Mouse (Mus musculus) kidney, adult 8-10 months (tissue): Measurements from ENCODE around the gene R3hdm2.

ENCODE experiments used
- DNase-seq, 2 experiments: peaks; one replicate each; pipeline ENCODE4 v3.0.0; 2022

The R3hdm2 gene

DNA sequence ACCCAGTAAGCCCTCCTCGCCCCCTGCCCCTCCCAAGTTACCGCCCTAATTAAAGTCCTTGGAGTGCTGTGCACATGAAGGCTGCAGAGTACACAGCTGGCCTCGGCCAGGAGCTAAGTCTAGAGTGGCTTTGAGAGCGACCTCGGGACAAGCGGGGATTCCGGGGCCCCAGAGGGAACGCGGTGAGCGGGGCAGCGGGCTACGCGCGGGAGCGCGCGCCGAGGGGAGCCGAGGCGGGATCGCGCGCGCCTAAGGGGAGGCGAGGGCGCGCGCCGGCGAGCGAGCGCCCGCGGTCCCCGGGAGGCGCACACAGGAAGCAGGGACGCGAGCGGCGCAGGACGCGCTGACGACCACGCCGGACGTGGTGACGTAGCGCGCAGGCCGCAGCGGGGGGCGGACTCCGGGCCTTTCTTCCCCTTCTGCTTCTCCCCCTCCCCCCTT is at the start of gene R3hdm2:
R3hdm2 (plus strand) TSS at position 77 of the 441 bp plus-strand sequence.
- DNase-seq = peak; percentile 88 to 89

DNA sequence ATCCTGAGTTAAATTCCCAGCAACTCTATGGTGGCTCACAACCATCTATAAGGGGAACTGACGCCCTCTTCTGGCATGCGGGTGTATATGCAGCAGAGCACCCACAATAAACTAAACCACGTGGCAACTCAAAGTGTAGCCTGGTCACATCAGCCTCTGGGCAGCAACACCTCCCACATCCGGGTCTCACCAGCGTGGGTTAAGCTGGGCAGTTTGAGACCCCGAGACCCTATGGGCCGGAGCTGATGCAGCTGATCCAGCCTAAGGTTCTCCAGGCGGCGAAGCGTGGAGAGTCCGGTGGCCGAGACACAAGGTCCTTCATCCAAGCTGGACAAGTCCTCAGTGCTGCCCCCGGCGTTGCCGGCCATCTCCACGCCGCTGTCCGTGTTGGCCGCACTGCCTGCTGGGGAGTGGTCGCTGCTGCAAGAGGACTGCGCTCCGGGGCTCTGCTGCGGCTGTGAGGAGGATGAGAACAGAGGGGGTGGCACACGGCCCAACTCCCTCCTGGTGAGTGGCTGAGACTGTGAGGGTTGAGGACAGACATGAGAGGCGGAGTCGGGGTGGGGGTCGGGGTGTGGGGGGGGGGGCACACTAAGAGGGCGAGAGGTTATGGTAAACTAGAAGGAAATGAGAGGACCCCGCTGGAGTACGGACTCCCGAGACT is 47.8 kb upstream of the R3hdm2 start:
- DNase-seq = no peak

DNA sequence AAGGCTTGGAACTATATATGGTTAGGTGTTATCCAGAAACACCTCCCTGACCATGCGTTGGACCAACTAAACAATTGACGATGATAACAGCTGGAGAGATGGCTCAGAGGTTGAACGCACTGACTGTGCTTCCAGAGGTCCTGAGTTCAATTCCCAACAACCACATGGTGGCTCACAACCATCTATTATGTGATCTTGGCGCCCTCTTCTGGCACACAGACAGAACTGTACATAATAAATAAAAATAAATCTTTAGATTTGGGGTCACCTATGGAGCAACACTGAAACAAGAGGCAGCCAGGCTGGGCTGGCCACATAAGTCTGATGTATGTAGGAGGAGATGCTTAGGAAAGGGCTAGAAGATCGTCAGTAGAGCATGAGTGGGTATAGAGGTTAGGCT is 47.0 kb upstream of the R3hdm2 start:
- DNase-seq = no peak

DNA sequence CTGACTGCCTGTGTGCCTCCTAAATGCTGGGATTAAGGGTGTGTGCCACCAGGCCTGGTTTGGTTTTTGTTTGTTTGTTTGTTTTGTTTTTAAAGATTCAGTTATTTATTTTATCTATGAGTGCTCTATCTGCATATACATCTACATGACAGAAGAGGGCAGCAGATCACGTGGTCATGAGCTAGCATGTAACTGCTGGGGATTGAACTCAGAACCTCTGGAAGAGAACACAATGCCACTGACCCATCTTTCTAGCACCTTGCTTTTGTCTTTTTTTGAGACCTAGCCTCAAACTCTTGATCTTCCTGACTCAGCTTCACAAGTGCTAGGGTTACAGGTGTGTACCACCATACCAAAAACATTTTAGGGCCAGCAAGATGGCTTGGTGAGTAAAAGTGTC is 44.9 kb upstream of the R3hdm2 start:
- DNase-seq = no peak

DNA sequence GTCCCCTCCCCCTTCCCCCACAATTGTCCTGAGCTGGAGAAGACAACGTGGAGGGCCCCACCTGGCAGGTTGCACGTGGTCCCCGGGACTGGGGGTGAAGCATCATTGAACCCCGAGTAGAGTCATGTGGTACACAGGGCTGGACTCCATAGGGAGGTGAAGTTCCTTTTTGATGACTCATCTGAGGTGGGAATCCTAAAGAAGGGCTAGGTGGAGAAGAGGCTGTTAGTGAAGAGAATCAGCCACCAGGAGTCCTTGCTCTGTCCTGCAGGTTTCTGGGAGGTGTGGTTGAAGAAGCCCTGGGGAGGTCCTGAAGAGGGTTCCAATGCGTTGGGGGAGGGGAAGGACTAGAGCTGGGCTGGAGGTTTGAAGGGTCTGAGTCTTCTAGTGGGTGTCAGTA is 43.2 kb upstream of the R3hdm2 start:
- no peak for DNase-seq

DNA sequence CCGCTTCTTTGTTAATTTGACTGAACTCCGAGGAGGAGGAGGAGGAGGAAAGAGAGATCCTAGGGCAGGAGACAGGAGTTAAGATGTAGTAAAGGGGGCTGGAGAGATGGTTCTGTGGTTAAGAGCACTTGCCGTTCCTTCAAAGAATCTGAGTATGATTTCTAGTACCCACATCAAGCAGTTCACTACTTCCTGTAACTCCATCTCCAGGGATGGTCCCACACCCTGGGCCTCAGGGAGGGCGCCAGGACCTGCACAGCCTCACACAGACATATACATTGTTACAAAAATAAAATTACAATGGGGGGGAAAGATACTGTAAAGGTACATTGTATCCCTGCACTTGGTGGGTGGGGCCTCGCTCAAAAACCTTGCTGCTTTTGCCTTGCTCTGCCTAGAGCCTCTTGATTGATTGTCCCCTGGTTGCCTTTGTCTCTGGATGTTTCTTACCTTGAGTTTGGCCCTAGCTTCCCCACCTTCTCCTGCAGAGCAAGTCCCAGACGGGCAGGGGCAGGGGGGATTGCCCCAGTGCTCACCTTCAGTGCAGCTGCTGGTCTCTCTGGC is 42.5 kb upstream of the R3hdm2 start:
- no peak for DNase-seq

DNA sequence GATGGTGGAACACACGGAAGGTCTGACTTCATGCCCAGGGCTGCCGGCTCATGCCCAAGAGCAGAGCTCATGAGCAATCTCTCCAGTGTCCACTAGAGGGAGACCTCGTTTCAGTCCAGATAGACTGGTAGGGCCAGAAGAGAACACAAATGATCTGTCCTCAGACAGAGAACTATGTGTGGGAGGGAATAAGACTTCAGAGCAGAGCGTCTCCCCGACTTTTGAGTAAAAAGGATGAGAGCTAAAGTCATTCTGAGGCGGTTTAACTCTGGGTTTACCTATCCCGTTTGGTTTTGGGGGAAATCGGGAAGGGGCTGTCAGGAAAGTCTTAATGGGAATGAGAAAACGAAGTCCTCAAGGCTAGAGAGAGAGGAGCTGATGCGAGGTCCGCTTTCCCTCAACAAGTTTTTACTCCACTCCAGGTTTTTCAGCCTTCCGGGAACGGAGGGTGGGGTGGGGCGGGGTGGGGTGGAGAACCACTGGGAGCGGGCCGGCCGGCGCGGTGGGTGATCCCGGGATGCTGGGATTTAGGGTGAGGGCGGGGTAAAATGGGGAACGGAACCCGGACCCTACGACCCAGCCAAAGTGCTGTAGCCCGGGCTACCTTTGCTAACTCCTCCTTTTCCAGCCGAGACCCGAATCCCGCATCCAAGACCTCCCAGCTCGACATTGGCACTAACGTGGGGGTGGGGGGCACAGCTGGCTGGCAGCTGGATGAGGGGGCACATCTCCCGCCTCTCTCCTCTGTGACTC is 41.0 kb upstream of the R3hdm2 start:
- DNase-seq = peak; percentile 87 to 90

DNA sequence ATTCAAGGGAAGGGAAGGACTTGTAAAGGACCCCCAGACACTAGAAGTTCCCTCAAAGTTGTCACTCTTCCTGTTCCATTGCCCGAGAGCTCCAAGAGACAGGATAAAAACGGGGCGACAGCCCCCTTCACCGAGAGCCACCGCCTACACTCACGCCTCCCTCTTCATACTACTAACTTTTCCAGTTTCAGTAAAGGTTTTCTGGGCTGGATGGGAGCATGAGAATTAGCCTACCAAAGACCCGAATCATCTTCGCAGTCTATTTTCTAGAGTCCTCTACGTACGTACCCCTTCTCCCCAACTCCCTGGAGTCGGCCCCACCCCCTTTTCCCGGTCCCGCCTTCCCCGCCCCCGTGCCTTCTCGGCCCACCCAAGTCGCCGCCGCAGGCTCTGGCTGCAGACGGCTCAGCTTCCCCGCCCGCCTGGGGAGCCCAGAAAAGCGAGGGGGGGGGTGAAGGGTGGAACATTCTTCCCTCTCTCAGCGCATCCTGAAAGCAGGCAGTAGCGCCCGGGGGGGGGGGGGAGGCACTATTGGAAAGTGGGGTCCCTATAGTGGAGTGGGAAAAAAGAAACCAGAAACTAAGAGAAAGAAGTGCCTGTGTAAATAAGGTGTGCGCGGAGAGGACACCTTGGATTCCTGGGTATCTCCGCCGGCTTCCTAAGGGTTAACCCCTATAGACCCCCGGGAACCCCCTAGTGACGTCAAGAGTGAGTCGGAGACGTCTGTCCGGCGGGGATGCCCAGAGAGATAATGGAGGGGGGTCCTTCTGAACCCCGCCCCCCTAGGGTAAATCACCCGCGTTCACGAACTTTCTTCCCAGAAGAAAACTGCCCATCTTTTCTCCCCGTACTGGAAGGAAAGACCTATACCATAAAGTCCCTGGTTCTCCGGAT is 40.2 kb upstream of the R3hdm2 start:
- no peak for DNase-seq

DNA sequence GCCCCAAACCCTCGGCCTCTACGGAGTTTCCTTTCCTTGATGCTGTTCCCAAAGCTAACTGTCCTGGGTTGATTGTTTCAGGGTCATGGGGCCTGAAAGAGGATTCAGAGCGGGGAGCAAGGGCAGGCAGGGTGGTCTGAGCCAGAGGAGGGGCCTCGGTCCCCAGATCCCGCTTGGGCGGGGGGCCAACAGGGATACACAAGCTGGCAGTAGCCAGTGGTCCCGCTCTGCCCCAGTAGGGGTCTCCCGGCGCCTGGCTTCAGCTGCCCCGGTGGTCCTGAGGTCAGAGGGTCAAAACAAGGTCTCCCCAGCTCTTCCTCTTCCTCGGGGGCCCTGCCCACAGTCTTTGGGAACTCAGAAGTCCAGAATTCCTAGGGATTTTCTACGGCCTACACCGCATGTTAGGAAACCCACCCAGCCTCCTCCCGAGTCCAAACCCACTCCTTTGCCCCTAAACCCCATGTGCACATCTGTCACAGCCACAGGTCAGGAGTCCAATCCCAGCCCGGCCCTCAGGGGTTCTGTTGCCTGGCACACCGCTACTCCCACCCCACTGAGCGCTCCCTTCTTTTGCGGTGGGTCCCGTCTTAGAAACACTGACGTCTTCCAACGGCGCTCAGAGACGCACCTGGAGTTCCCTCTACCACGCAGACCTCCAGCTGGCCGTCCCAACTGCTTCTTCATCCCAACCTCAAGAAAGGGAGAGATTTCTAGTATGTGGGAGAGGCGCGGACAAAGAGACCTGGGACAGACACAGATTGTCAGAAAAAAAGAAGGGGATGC is 39.4 kb upstream of the R3hdm2 start:
- no peak for DNase-seq

DNA sequence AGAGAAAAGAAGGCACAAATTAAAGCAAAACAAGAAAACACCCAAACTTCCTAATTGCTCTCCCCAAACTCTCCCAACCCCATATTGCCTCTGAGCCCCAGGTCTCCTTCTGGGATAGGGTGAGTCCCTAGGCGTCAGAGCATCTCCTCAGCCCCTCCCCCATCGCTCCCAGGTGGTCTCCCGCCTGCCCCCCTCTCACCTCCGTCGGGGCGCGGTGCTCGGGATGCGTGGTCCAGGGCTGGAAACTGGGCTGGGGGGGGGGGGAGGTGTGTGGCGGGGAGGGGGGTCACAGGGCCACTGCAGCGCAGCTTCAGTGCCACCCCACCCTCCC is 38.8 kb upstream of the R3hdm2 start:
- no peak for DNase-seq

DNA sequence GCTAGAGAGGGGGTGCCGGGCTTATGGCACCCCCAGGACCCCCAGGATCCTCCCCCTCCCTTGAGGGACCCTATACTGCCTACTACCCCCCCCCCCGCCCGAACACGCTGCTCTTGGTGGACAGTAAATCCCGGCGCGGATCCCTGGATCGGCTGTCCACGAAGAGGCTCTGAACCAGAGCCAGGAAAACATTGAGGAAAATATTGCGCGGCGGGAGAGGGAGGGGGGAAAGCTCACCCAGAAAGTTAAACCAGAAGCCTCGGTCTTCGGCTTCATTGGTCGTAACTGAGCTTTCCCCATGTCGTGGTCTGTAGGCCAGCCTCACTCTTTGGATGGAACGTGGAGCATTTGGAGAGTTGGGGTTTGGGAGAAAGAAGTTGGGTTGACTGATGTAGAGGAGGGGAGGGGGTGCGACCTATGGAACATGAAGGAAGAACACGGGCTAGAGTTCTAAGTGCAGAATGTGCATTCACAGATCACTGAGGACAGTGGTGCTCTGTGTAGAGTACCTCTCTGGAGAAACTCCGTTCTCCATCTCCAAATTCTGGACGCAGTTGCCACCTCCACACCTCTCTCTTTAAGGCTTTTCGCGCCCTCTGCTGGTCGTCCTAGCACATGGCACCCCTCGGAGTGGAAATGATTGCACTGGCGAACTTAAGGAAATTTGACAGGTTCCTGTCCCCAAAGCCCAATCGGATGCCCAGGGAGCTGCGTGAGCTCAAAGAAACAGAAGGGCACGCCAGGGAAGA is 38.1 kb upstream of the R3hdm2 start, which contains the start of gene Gli1:
Gli1 (minus strand) TSS at position 84 of the 749 bp plus-strand sequence.
- DNase-seq = peak; percentile 58 to 83

DNA sequence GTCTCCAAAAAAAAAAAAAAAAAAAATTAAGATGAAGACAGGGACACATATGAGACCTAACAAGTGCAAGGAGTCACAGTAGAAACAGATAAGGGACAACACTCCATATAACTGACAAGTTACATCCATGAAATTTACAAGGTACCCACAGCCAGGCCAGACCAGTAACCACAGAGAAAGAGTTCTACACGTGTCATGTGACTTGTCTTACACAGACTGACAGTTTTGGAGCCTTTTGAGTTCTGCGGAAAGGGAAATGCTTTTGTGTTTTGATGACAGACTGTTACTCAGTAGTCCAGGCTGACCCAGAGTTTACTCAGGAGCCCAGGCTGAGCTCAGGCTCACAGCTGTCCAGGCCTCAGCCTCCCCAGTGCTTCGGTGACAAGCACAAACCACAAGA is 37.1 kb upstream of the R3hdm2 start:
- DNase-seq = no peak

DNA sequence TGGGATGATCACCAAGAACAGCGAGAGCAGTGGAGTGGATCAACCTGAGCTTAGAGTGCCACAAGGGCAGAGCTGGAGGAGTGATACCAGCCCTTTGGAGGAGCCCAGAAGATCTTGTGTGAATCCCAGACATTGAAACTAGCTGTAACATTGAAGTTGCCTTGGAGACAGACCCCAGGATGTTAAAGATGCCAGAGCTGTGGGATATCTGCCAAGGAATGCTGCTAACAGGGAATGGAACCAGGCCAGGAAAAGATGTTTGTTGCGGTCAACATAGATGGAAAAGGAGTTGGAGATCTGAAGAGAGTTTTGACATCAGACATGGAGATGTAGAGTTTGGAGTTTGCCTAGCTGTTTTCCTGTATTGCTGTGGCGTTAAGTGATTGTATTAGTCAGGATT is 34.0 kb upstream of the R3hdm2 start:
- no peak for DNase-seq

DNA sequence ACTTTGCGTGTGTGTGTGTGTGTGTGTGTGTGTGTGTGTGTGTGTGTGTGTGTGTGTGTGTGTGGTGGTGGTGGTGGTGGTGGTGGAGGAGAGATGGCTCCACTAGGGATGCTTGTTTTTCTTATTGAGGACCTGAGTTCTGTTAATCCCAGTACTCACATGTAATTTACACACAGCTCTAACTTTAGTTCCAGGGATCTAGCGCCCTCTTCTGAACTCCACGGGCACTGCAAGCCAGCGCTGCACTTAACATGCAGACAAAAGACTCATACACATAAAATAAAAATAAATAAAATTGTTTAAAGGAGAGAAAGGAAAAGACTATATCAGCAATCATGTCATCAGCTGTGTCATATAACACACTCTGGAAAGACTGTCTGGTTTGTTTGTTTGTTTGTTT is 31.2 kb upstream of the R3hdm2 start:
- DNase-seq = no peak

DNA sequence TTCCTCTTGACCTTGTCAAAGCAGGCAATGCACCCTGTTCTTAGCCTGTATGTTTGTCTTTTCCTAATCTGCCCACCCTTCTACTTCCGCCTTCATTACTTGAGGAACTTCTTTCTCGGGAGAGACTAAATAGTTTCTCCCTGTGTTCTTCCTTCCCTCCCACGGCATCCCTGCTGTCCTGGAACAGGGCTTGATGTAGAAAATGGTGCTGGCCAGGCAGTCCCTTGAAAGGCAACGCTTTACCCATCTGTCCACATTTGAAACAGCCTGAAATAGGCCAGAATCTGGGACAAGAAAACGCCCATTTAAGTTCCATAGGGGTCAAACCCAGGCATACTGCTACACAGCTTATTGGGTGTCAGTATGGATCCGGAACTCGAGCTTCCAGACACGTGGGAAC is 30.3 kb upstream of the R3hdm2 start:
- DNase-seq = no peak

DNA sequence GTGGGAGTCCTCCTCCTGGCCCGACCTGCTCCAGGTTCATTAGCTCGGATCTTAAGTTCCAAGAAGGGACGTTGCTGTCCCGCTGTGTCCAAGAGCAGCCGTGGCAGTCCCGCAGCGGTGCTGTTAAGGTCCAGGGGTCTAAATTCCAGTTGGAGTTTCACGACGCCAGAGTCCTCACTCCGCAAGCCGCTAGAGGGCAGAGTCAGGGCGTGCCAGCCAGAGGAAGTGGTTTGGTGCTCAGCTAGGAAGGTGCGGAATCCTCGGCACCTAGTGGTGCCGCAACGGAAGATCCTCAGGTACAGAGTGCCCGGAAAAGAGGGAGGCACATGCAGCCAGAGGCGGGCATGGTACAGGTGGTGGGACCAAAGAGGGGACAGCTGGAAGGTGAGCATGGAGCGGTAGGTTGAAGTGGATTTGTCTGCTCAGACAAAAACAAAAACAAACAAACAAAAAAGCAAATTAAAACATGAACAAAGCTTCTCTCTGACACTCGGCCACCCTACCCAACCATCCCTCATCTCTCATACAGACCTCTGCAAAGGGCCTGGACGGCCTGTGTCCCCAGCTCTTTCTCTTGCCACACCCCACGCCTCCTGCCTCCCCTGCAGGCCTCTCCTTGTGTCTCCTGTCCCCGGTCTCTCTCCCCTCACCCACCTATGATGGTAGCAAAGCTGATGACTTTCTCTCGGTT is 29.4 kb upstream of the R3hdm2 start:
- peak; percentile 68 to 81 for DNase-seq

DNA sequence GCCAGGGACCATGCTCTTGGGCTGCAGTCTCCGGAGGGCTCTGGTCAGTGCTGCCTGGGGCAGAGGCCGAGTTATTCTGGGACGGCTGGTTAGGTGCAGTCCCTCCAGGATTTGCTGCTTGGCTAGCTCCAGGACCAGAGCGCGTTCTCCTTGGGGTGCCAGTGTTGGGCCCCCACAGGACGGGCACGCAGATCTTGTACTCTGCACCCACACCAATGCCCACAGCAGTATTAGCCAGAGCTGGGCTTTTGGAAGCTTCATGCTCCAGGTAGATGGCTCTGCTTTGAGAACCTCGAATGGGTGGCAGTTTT is 28.9 kb upstream of the R3hdm2 start:
- no peak for DNase-seq

DNA sequence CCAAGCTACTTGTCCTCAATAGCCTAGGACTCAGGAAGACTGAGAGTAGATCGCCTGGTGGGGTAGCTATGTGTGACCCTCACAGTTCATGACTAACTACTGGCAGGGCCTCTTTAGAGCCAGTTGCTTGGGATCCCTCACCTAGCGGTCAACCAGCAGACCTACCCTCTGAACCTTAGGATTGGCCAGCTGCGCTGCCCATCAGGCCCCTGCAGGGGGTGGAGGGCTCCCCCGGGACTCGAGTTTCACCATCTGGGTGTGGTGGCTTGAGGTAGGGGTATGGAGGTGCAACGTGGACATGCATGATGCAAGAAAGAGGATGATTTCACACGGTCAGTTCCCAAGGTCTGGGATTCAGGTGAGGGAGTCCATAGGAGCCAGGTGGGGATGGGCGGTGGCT is 28.4 kb upstream of the R3hdm2 start:
- no peak for DNase-seq

DNA sequence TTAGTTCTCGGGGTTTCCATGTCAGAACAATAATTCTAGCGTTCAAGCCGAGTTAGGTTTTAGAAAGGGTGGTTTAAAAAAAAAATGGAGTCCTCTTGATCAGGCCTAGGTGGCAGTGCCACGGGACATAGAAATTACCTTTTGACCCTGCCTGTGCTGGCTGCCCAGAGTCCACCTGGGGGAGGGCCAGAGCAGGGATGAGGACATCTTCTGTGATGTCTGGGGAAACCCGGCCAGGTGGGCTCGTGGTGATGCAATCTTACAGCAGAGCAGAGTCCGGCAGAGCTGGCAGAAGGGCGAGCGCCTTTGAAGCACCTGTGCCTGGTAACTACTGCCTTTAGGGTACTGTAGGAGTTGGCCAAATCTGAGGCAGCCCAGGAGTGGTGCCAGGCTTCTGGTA is 27.9 kb upstream of the R3hdm2 start:
- DNase-seq = peak in 1 of 2 experiments; percentile 21

DNA sequence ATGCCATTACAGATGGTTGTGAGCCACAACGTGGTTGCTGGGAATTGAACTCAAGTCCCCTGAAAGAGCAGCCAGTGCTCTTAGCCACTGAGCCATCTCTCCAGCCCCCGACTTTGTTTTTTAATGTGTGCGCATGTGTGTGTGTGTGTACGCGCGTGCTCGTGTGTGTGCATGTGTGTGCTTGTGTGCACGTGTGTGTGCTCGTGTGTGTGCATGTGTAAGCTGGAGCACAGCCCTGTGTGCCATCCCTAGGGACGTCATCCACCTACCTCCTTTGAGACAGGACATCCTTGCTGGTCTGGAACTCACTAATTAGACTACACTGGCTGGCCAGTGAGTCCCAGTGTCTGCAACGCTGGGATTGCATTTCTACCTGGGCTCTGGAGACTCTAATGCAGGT is 27.4 kb upstream of the R3hdm2 start:
- DNase-seq = no peak
